ENCODE assay signal across 28 mouse cellular contexts in genomic region chr6:32243040-32243439, GRCm38 (mm10).
DNase-seq lines count a peak whose midpoint lies in the region; ATAC-seq and TF ChIP-seq lines count a peak whose summit lies in the region.
"Had no signal": no experiment of that assay in that cellular context is flagged by ENCODE, and none has a peak within 500 bp of the region (broad histone marks: within the 10 kb centered on the region; RNA-seq: fewer than 3 reads in every experiment).

No protein-coding gene starts in this region.

- no peak overlapping the region for H3K4me3 ChIP-seq in forebrain, embryonic 14.5 days (ENCODE audit: low read depth, low read length)
- H3K4me3 ChIP-seq in forebrain, postnatal 0 days (ENCODE audit: low read depth, low read length) = no peak overlapping the region
- no peak overlapping the region for H3K4me3 ChIP-seq in kidney, embryonic 14.5 days (ENCODE audit: low read length)
- H3K4me3 ChIP-seq: embryonic facial prominence, embryonic 13.5 days; erythroblast, embryonic 14.5 days; heart, embryonic 10.5 days; heart, embryonic 15.5 days; layer of hippocampus, adult 2 months; left cerebral cortex, adult 2 months; limb, embryonic 12.5 days; lung, embryonic 15.5 days; midbrain, embryonic 10.5 days had no signal

- H3K27ac ChIP-seq in forebrain, embryonic 14.5 days (ENCODE audit: low read depth, low read length) = no peak overlapping the region
- H3K27ac ChIP-seq in forebrain, postnatal 0 days (ENCODE audit: low read depth, low read length) = no peak overlapping the region
- no peak overlapping the region for H3K27ac ChIP-seq in kidney, embryonic 14.5 days (ENCODE audit: low read depth, low read length)
- H3K27ac ChIP-seq: embryonic facial prominence, embryonic 13.5 days; heart, embryonic 10.5 days; heart, embryonic 15.5 days; layer of hippocampus, adult 2 months; left cerebral cortex, adult 2 months; limb, embryonic 12.5 days; lung, embryonic 15.5 days; midbrain, embryonic 10.5 days had no signal

- no peak overlapping the region for H3K9ac ChIP-seq in forebrain, embryonic 14.5 days (ENCODE audit: low read length)
- no peak overlapping the region for H3K9ac ChIP-seq in forebrain, postnatal 0 days
- no peak overlapping the region for H3K9ac ChIP-seq in kidney, embryonic 14.5 days (ENCODE audit: low read depth, low read length)
- H3K9ac ChIP-seq: embryonic facial prominence, embryonic 13.5 days; heart, embryonic 15.5 days; limb, embryonic 12.5 days; lung, embryonic 15.5 days had no signal

- 0 out of 2 replicates have a peak, but pooled peaks cover 2% of the 10 kb centered on the region for H3K4me1 ChIP-seq in forebrain, embryonic 14.5 days (ENCODE audit: control insufficient read depth, insufficient read depth, low read length)
- no peaks in the 10 kb centered on the region for H3K4me1 ChIP-seq in forebrain, postnatal 0 days (ENCODE audit: insufficient read depth)
- no peaks in the 10 kb centered on the region for H3K4me1 ChIP-seq in kidney, embryonic 14.5 days (ENCODE audit: control insufficient read depth, insufficient read depth, low read length)
- H3K4me1 ChIP-seq: embryonic facial prominence, embryonic 13.5 days; limb, embryonic 12.5 days; lung, embryonic 15.5 days had no signal

- H3K36me3 ChIP-seq in forebrain, embryonic 14.5 days (ENCODE audit: control insufficient read depth, insufficient read depth, low read length) = no peaks in the 10 kb centered on the region
- H3K36me3 ChIP-seq in forebrain, postnatal 0 days (ENCODE audit: insufficient read depth) = no peaks in the 10 kb centered on the region; the same call in 1 of the 2 replicates
- H3K36me3 ChIP-seq in kidney, embryonic 14.5 days (ENCODE audit: control insufficient read depth, insufficient read depth, low read length) = no peaks in the 10 kb centered on the region
- H3K36me3 ChIP-seq: embryonic facial prominence, embryonic 13.5 days; heart, embryonic 15.5 days; limb, embryonic 12.5 days; lung, embryonic 15.5 days; midbrain, embryonic 10.5 days had no signal

- peak; percentile 27 for DNase-seq in forebrain, embryonic 14.5 days (ENCODE audit: low spot score)
- DNase-seq in forebrain, postnatal 0 days = no peak
- DNase-seq in Patski (ENCODE audit: low read depth, low spot score) = peak; percentile 75
- peak; percentile 74 for DNase-seq in retina, embryonic 14.5 days (ENCODE audit: low spot score)
- DNase-seq in adrenal gland, postnatal 36 days = no peak
- DNase-seq: adrenal gland, adult 8-10 months; cerebellum, adult 11-12 months; cerebellum, adult 9-11 months; embryo, embryonic 11 days; gastrocnemius, postnatal 10 days; right cerebral cortex, postnatal 4 days; thymus, adult 2 months; thymus, postnatal 36 days had no signal

- ATAC-seq in forebrain, embryonic 14.5 days = no peak
- ATAC-seq in forebrain, postnatal 0 days = no peak
- peak; percentile 88 for ATAC-seq in Patski
- peak; percentile 39; the same call in 1 of the 2 replicates for ATAC-seq in kidney, embryonic 14.5 days (ENCODE audit: low FRiP score, low TSS enrichment)
- ATAC-seq in cerebellum, adult (ENCODE audit: insufficient number of reproducible peaks, low FRiP score, low TSS enrichment) = no peak
- ATAC-seq: activated CD4-positive, CD25-positive, alpha-beta regulatory T cell, adult 4 months; forebrain, embryonic 16.5 days; hindbrain, embryonic 16.5 days; midbrain, embryonic 16.5 days had no signal

- H3K27me3 ChIP-seq in forebrain, embryonic 14.5 days (replicated peaks; ENCODE audit: control insufficient read depth, insufficient read depth, low read length) = no peaks in the 10 kb centered on the region
- H3K27me3 ChIP-seq in forebrain, postnatal 0 days (ENCODE audit: insufficient read depth, low read length) = no peaks in the 10 kb centered on the region
- H3K27me3 ChIP-seq in Patski = no peaks in the 10 kb centered on the region
- H3K27me3 ChIP-seq in kidney, embryonic 14.5 days (ENCODE audit: control insufficient read depth, insufficient read depth, low read length) = no peaks in the 10 kb centered on the region
- H3K27me3 ChIP-seq: embryonic facial prominence, embryonic 13.5 days; heart, embryonic 15.5 days; limb, embryonic 12.5 days; lung, embryonic 15.5 days had no signal

- CTCF ChIA-PET in Patski (lab: Charles Lee) = interaction anchor here (1.0 to 1.7 kb wide), 5 partner anchors 9 to 34 kb away, joined by 3 to 5 read pairs (median 4); no protein-coding TSS in a partner anchor

- 10% methylated on average over 2 of the region's 2 CpGs for WGBS in forebrain, embryonic 14.5 days
- WGBS in forebrain, postnatal 0 days = 25% methylated on average over 2 of the region's 2 CpGs
- 49% methylated on average over 2 of the region's 2 CpGs for WGBS in kidney, embryonic 14.5 days

- H3K9me3 ChIP-seq in forebrain, embryonic 14.5 days (replicated peaks; ENCODE audit: control insufficient read depth, low read length) = no peaks in the 10 kb centered on the region
- no peaks in the 10 kb centered on the region for H3K9me3 ChIP-seq in forebrain, postnatal 0 days (ENCODE audit: low read length)
- no peaks in the 10 kb centered on the region for H3K9me3 ChIP-seq in kidney, embryonic 14.5 days (ENCODE audit: control insufficient read depth, low read length)
- H3K9me3 ChIP-seq: embryonic facial prominence, embryonic 13.5 days; heart, embryonic 10.5 days; heart, embryonic 15.5 days; limb, embryonic 12.5 days; lung, embryonic 15.5 days; midbrain, embryonic 10.5 days had no signal

- TF ChIP-seq CTCF in forebrain, postnatal 0 days (IDR thresholded peaks at IDR 0.05; ENCODE audit: low read depth) = no peak
- no peak for TF ChIP-seq CTCF in Patski (IDR thresholded peaks at IDR 0.05)

- no peak overlapping the region for H3K4me2 ChIP-seq in forebrain, embryonic 14.5 days (ENCODE audit: low read length)
- H3K4me2 ChIP-seq in forebrain, postnatal 0 days (ENCODE audit: low read depth) = no peak overlapping the region
- no peak overlapping the region for H3K4me2 ChIP-seq in kidney, embryonic 14.5 days (replicated peaks; ENCODE audit: low read depth, low read length)
- H3K4me2 ChIP-seq: embryonic facial prominence, embryonic 13.5 days; heart, embryonic 15.5 days; limb, embryonic 12.5 days; lung, embryonic 15.5 days had no signal

- POLR2A ChIA-PET in Patski (lab: Charles Lee) = interaction anchor here (0.7 to 1.8 kb wide), 2 partner anchors 12 to 357 kb away, joined by 5 read pairs; no protein-coding TSS in a partner anchor

- in situ Hi-C loops in Patski (cut with MboI; ENCODE audit: low pct_unique_long_range_greater_than_20kb) = no loop called here

Comparison
In these comparisons a context has a peak if more than half of its experiments do, and no peak if none do; other contexts are left out.
1. DNase-seq: peak in forebrain, embryonic 14.5 days (single experiment), Patski (single experiment) and retina, embryonic 14.5 days (single experiment); none in forebrain, postnatal 0 days (single experiment) and adrenal gland, postnatal 36 days (0 of 2).
2. ATAC-seq: peak in Patski (single experiment) and kidney, embryonic 14.5 days (single experiment); none in forebrain, embryonic 14.5 days (single experiment), forebrain, postnatal 0 days (single experiment) and cerebellum, adult (single experiment).